In the genomic region with DNA sequence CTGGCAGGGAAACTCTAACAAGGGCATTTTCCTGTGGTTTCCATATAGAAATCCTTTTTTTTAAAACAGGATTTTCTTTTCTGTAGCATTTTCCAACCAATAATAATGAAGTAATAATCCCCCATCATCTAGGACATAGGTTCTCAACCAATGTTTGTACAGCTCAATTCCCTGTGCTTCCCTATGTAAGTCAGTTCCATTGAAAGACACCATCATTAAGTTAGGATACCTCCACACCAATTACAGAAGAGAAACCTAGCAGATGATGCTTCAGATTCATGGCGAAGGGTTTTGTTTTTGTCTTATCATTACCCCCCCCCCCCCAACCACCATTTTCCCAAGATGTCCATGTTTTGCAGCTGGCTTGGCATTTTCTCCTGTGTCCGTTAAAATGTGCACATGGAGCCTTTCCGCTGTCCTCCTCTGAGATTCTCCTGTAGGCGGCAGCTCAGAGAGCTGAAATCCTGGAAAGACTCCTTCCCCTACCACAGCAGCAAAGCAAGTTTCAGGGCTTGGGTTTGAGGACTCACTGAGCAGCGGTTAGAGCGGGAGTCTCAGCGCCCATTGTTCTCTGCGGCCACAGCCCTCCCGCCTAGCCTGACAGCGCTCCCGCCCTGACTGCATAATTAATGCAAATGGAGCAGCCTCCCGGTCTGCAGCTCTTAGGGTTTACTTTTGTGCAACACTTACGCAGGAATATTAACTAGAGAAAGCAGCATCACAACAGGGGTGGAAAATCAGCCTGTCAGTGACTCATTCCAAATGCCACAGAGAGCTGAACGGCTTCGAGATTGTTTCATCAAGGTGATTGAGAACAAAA, we compare ENCODE assay signal across 8 mouse cellular contexts.
DNase-seq lines count a peak whose midpoint lies in the region; ATAC-seq lines count a peak whose summit lies in the region.

No protein-coding gene starts in this region.

- H3K9ac ChIP-seq in hindbrain, embryonic 15.5 days = peak overlapping the region; percentile 53

- peak overlapping the region; percentile 92 for H3K27ac ChIP-seq in hindbrain, embryonic 15.5 days (replicated peaks)

- no peaks in the 10 kb centered on the region for H3K36me3 ChIP-seq in hindbrain, embryonic 15.5 days

- peak; percentile 91 for ATAC-seq in hindbrain, embryonic 15.5 days (ENCODE audit: low FRiP score, low read depth)

- peak overlapping the region; percentile 45 for H3K4me3 ChIP-seq in hindbrain, embryonic 15.5 days

- peak overlapping the region; percentile 70 for H3K4me2 ChIP-seq in hindbrain, embryonic 15.5 days

- WGBS in hindbrain, embryonic 15.5 days = under 1% methylated on average over 15 of the region's 15 CpGs

- H3K4me1 ChIP-seq in hindbrain, embryonic 15.5 days (replicated peaks) = peaks cover 49% of the 10 kb centered on the region

- no peaks in the 10 kb centered on the region for H3K9me3 ChIP-seq in hindbrain, embryonic 15.5 days

- DNase-seq in adrenal gland, adult (ENCODE audit: inconsistent age in 2 of 2, low spot score in 1 of 2) = peak; percentile 61 to 87
- peak; percentile 65 to 67 for DNase-seq in cerebellum, postnatal 14 days
- peak; percentile 28 to 47 for DNase-seq in frontal cortex, postnatal 25 days (ENCODE audit: low spot score in 2 of 2)
- DNase-seq in left cerebral cortex, adult 18-20 months (ENCODE audit: low spot score in 2 of 2) = peak; percentile 25 to 55
- peak; percentile 42 for DNase-seq in lung, postnatal 25 days (ENCODE audit: low spot score)
- DNase-seq in right cerebral cortex, adult 18-20 months = peak; percentile 58
- DNase-seq in yolk sac, embryonic 10.5 days (ENCODE audit: low spot score) = peak; percentile 61

- H3K27me3 ChIP-seq in hindbrain, embryonic 15.5 days = no peaks in the 10 kb centered on the region

Comparison
In these comparisons a context has a peak if more than half of its experiments do, and no peak if none do; other contexts are left out.
1. Peak in every context shown above with its lines: DNase-seq, ATAC-seq, H3K4me3 ChIP-seq and H3K27ac ChIP-seq.